Mouse (Mus musculus) ES-E14 (cell line): ENCODE results near the gene Ankmy1. TPM values are rescaled to one million over a fixed set of nuclear protein-coding genes. Genes with fewer than 3 reads are reported as not detected.

Source experiments
- DNase-seq: peaks from one replicate; pipeline ENCODE4 v3.0.0-alpha.2; 2013; ENCODE audit warnings: low read depth, low spot score
- H3K27ac ChIP-seq: 2 replicates; pipeline ENCODE4 v1.5.1; 2012; ENCODE audit warnings: low read depth, mild to moderate bottlenecking, low read length, moderate library complexity, mixed read lengths; ENCODE audit not compliant: poor library complexity, insufficient read depth, severe bottlenecking
- H3K36me3 ChIP-seq: 2 replicates; pipeline ENCODE4 v1.6.1; 2012; ENCODE audit warnings: mild to moderate bottlenecking, low read length, moderate library complexity, mixed read lengths; ENCODE audit not compliant: control insufficient read depth, poor library complexity, insufficient read depth, severe bottlenecking
- H3K4me1 ChIP-seq, 2 experiments: fragments of 150-350 bp in 1 of 2; sonication (generic) in 1 of 2; 2 replicates each; pipeline ENCODE4 v1.6.1; 2012; ENCODE audit warnings: low read length in 2 of 2, mild to moderate bottlenecking in 1 of 2, mixed read lengths in 1 of 2; ENCODE audit not compliant: control insufficient read depth in 2 of 2, insufficient read depth in 2 of 2, poor library complexity in 1 of 2
- H3K4me3 ChIP-seq, 2 experiments: fragments of 150-350 bp in 1 of 2; sonication (generic) in 1 of 2; 2 replicates each; pipeline ENCODE4 v1.5.1; 2012; ENCODE audit warnings: low read length in 2 of 2, low read depth in 1 of 2, mild to moderate bottlenecking in 1 of 2, mixed read lengths in 1 of 2; ENCODE audit not compliant: insufficient read depth in 1 of 2, poor library complexity in 1 of 2, severe bottlenecking in 1 of 2
- H3K9ac ChIP-seq: 2 replicates; pipeline ENCODE4 v1.6.1; 2012; ENCODE audit warnings: low read depth, mild to moderate bottlenecking, low read length, mixed read lengths; ENCODE audit not compliant: poor library complexity, insufficient read depth, severe bottlenecking
- H3K9me3 ChIP-seq: fragments of 150-350 bp; sonication (generic); 2 replicates; pipeline ENCODE4 v1.6.1; 2012; ENCODE audit warnings: low read depth, mild to moderate bottlenecking, low read length; ENCODE audit not compliant: control insufficient read depth, insufficient read depth
- CHD2 ChIP-seq: IDR thresholded peaks from 2 replicates; pipeline ENCODE4 v1.6.1; 2014; ENCODE audit warnings: mild to moderate bottlenecking, low read depth, low read length, inconsistent platforms
- HCFC1 ChIP-seq: IDR thresholded peaks from 2 replicates; pipeline ENCODE4 v1.6.1; 2012; ENCODE audit warnings: low read length, inconsistent platforms, borderline replicate concordance; ENCODE audit not compliant: insufficient read depth
- MAFK ChIP-seq: IDR thresholded peaks from 2 replicates; pipeline ENCODE4 v1.6.1; 2014; ENCODE audit warnings: mild to moderate bottlenecking, low read depth, low read length, inconsistent platforms; ENCODE audit not compliant: insufficient read depth
- ZC3H11A ChIP-seq: IDR thresholded peaks from 2 replicates; pipeline ENCODE4 v1.6.1; 2012; ENCODE audit warnings: low read depth, mild to moderate bottlenecking, inconsistent platforms, low read length, borderline replicate concordance
- ZNF384 ChIP-seq: IDR thresholded peaks from 2 replicates; pipeline ENCODE4 v1.6.1; 2012; ENCODE audit warnings: low read depth, low read length, inconsistent platforms
- in situ Hi-C, 2 experiments: fragments of 600-800 bp; cut with MboI; formaldehyde crosslinking; loops; one replicate each; pipeline ENCODE4 v1.15.1; 2025; ENCODE audit warnings: low sequenced_read_pairs in 2 of 2, inconsistent platforms in 1 of 2; ENCODE audit not compliant: unreplicated experiment in 2 of 2
- total RNA-seq: library from RNA; depleted of rRNA; stranded (reverse); fragments of 300-350 nt; gene quantifications from 2 replicates; pipeline ENCODE4 v1.2.3, GENCODE M21; 2012

The Ankmy1 gene
- total RNA-seq, 1 experiment, result 0.71 TPM

GRCm38 (mm10) chr1:92863268-92863667 is 39.4 kb downstream of the Ankmy1 start:
- no peak for DNase-seq
- Histone ChIP-seq H3K36me3 (peaks cover 4% of the 10 kb centered on the region; the same call in 1 of the 2 replicates), H3K27ac (no peak overlapping the region), H3K9me3 (no peaks in the 10 kb centered on the region), H3K4me1 (no peaks in the 10 kb centered on the region), H3K4me3 (no peak overlapping the region), H3K9ac (no peak overlapping the region)
- TF ChIP-seq MAFK, result no peak
- TF ChIP-seq HCFC1, result no peak
- no peak for TF ChIP-seq ZC3H11A
- TF ChIP-seq ZNF384, result no peak
- TF ChIP-seq CHD2, result no peak
- in situ Hi-C loops, result no loop called here

- no peak overlapping the region for H3K9ac ChIP-seq
- in situ Hi-C loops, result no loop called here
- TF ChIP-seq MAFK, result no peak
- TF ChIP-seq ZC3H11A, result no peak
- TF ChIP-seq ZNF384, result no peak
- no peak for TF ChIP-seq CHD2
- no peak for TF ChIP-seq HCFC1
- DNase-seq, result no peak
- no peak overlapping the region for H3K4me3 ChIP-seq
- peaks cover 11% of the 10 kb centered on the region; the same call in 1 of the 2 replicates for H3K36me3 ChIP-seq
- H3K9me3 ChIP-seq, result no peaks in the 10 kb centered on the region
- H3K4me1 ChIP-seq, result no peaks in the 10 kb centered on the region
- no peak overlapping the region for H3K27ac ChIP-seq
Measured at GRCm38 (mm10) chr1:92861503-92861902, 41.2 kb downstream of the Ankmy1 start.

- Histone ChIP-seq H3K9ac (no peak overlapping the region), H3K4me1 (peaks cover 0 to 22% of the 10 kb centered on the region in 2 experiments; a peak in 2 of 4 replicates), H3K4me3 (no peak overlapping the region), H3K27ac (no peak overlapping the region), H3K36me3 (peaks cover 12% of the 10 kb centered on the region; the same call in 1 of the 2 replicates), H3K9me3 (no peaks in the 10 kb centered on the region)
- no peak for TF ChIP-seq CHD2
- TF ChIP-seq MAFK, result no peak
- no peak for TF ChIP-seq ZNF384
- TF ChIP-seq HCFC1, result no peak
- TF ChIP-seq ZC3H11A, result no peak
- in situ Hi-C loops, result no loop called here
- DNase-seq, result no peak
Measured at GRCm38 (mm10) chr1:92852450-92852849, 50.3 kb downstream of the Ankmy1 start.

GRCm38 (mm10) chr1:92849938-92850574 is 52.6 kb downstream of the Ankmy1 start:
- no peak for DNase-seq
- H3K36me3 ChIP-seq, result peaks cover 6% of the 10 kb centered on the region; the same call in 1 of the 2 replicates
- TF ChIP-seq MAFK (no peak), ZNF384 (no peak), HCFC1 (no peak), CHD2 (no peak), ZC3H11A (no peak)
- H3K9me3 ChIP-seq, result no peaks in the 10 kb centered on the region
- no peak overlapping the region for H3K4me3 ChIP-seq
- H3K27ac ChIP-seq, result no peak overlapping the region
- in situ Hi-C loops, result no loop called here
- H3K4me1 ChIP-seq, result peaks cover 0 to 22% of the 10 kb centered on the region in 2 experiments; a peak in 2 of 4 replicates
- no peak overlapping the region for H3K9ac ChIP-seq
